Mouse (Mus musculus) E14TG2a.4 (cell line): Measurements from ENCODE around the gene Tm4sf20.

Experiments
- CTCF ChIP-seq: conservative IDR thresholded peaks from 2 replicates; pipeline ENCODE4 v1.5.1; 2014; ENCODE audit warnings: low read length
- NANOG ChIP-seq: IDR thresholded peaks from 2 replicates; pipeline ENCODE4 v1.6.1; 2014; ENCODE audit warnings: borderline replicate concordance, low read length, mixed read lengths
- POU5F1 ChIP-seq: IDR thresholded peaks from 2 replicates; pipeline ENCODE4 v1.6.1; 2014; ENCODE audit warnings: low read length, borderline replicate concordance

- TF ChIP-seq CTCF: no peak
- no peak for TF ChIP-seq NANOG
- TF ChIP-seq POU5F1: no peak
Observed at GRCm38 (mm10) chr1:82798304-82798703, 30.0 kb upstream of the Tm4sf20 start.
